Mouse (Mus musculus): ENCODE data around the gene Irs1.

Irs1 gene

GRCm38 (mm10) chr1:82200636-82201035 lies 90.6 kb downstream of the Irs1 start:
- no peaks in the 10 kb centered on the region for H3K36me3 ChIP-seq (ENCODE audit: control insufficient read depth, insufficient read depth, low read length, poor library complexity, severe bottlenecking)
- no peaks in the 10 kb centered on the region for H3K27me3 ChIP-seq (ENCODE audit: control insufficient read depth, insufficient read depth, low read length, poor library complexity, severe bottlenecking)
- no peak for DNase-seq (ENCODE audit: low read depth, low spot score)

GRCm38 (mm10) chr1:82199918-82200317 lies 91.3 kb downstream of the Irs1 start:
- no peaks in the 10 kb centered on the region for H3K36me3 ChIP-seq (ENCODE audit: control insufficient read depth, insufficient read depth, low read length, poor library complexity, severe bottlenecking)
- no peak for DNase-seq (ENCODE audit: low read depth, low spot score)
- no peaks in the 10 kb centered on the region for H3K27me3 ChIP-seq (ENCODE audit: control insufficient read depth, insufficient read depth, low read length, poor library complexity, severe bottlenecking)

DNA sequence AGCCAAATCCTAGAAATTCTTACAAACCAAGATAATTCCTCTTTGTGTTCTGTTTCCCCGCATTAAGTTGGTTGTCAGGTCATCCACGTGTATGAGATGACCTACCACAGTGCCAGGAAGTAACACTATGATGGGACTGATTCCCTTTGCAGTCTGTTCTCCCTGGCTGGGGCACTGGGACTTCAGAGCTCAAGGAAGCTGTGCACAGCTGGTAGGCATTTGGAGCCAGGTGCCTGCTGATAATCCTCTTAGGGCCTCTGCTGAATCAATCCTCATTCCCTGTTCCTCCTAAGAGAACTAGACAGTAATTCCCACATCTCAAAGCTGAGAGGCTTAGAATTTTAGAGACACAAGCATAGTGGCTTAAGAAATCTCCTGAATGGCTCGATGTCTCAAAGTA lies 99.6 kb downstream of the Irs1 start:
- Histone ChIP-seq H3K36me3 (ENCODE audit: control insufficient read depth, insufficient read depth, low read length, poor library complexity, severe bottlenecking) (no peaks in the 10 kb centered on the region), H3K27me3 (ENCODE audit: control insufficient read depth, insufficient read depth, low read length, poor library complexity, severe bottlenecking) (no peaks in the 10 kb centered on the region)
- DNase-seq (ENCODE audit: low read depth, low spot score), result no peak

- no peak for DNase-seq (ENCODE audit: low read depth, low spot score)
- Histone ChIP-seq H3K27me3 (ENCODE audit: control insufficient read depth, insufficient read depth, low read length, poor library complexity, severe bottlenecking) (no peaks in the 10 kb centered on the region), H3K36me3 (ENCODE audit: control insufficient read depth, insufficient read depth, low read length, poor library complexity, severe bottlenecking) (no peaks in the 10 kb centered on the region)
Measured at GRCm38 (mm10) chr1:82189516-82189915, 101.7 kb downstream of the Irs1 start.

DNA sequence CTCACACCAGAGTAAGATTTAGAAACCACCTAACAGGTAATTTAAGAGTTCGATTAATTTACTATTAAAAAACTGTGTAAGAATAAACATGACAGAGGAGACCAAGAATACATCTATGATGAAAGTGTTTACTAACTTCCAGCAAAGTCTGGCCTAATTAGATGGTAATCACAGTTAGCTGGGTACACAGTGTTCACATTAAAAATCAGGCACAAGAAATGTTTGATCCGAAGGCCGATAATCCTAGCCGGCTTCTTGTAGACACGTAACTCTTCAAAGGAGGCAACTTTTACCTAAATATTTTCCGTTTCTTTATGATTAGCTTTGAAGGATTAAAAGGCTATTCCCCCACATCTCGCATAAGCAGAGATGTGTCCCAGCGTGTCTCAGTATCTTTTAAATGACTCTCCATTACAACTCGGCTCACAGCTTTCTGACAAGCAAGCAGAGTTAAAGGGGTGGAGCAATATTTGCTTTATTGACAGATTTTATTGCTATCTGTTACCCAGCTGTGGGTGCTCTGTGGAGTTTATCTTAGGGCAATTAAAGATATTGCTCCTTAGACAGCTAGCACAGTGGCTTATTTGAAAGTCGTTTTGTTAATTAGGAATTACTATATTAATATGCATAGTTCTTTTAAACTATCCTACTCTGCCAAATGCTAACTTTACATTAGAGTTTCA lies 102.5 kb downstream of the Irs1 start:
- H3K36me3 ChIP-seq (ENCODE audit: control insufficient read depth, insufficient read depth, low read length, poor library complexity, severe bottlenecking), result no peaks in the 10 kb centered on the region
- H3K27me3 ChIP-seq (ENCODE audit: control insufficient read depth, insufficient read depth, low read length, poor library complexity, severe bottlenecking), result no peaks in the 10 kb centered on the region
- no peak for DNase-seq (ENCODE audit: low read depth, low spot score)

GRCm38 (mm10) chr1:82183913-82184442 lies 107.2 kb downstream of the Irs1 start:
- Histone ChIP-seq H3K27me3 (ENCODE audit: control insufficient read depth, insufficient read depth, low read length, poor library complexity, severe bottlenecking) (no peaks in the 10 kb centered on the region), H3K36me3 (ENCODE audit: control insufficient read depth, insufficient read depth, low read length, poor library complexity, severe bottlenecking) (no peaks in the 10 kb centered on the region)
- no peak for DNase-seq (ENCODE audit: low read depth, low spot score)

Data from splenic B cell, adult 2 months (primary cell).